In the genomic region with DNA sequence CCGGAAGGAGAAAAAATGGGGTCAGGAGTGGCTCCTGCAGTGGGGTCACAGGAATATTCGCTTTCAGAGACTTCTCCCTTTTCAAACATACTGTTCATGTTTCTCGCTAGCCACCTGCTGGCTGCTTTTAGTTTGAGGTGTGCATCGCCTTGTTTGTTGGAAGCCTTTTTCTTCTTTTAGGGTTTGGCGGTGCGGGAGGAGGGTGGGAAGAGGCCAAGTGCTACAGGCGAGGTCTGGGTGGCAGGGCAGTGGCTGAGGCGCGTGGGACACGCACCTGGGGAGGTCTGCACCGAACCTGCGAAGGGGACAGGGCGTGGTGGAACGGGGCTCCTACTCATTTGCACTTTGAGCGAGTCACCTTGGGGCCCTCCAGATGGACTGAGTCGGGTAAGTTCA, we compare ENCODE assay signal across 8 mouse cellular contexts. TPM values are rescaled to one million over a fixed set of nuclear protein-coding genes. Genes with fewer than 3 reads are reported as not detected.
DNase-seq lines count a peak whose midpoint lies in the region; ATAC-seq lines count a peak whose summit lies in the region.

No protein-coding gene starts in this region.

- 3% methylated on average over 16 of the region's 16 CpGs for WGBS in intestine, embryonic 14.5 days
- WGBS in liver, embryonic 16.5 days (ENCODE audit: insufficient replicate concordance) = 1% methylated on average over 16 of the region's 16 CpGs

- intact Hi-C loops in left cerebral cortex, postnatal 4 days (cut with DNase I) = no loop called here

- H3K27ac ChIP-seq in intestine, embryonic 14.5 days (ENCODE audit: low read depth) = peak overlapping the region; percentile 92
- peak overlapping the region; percentile 82 for H3K27ac ChIP-seq in liver, embryonic 16.5 days (ENCODE audit: low read length)

- peaks cover 8% of the 10 kb centered on the region; the same call in 1 of the 2 replicates for H3K4me1 ChIP-seq in intestine, embryonic 14.5 days (replicated peaks; ENCODE audit: control insufficient read depth, insufficient read depth, low read length)
- H3K4me1 ChIP-seq in liver, embryonic 16.5 days (ENCODE audit: control insufficient read depth, low read depth, low read length) = peaks cover 15% of the 10 kb centered on the region

- peaks cover 21% of the 10 kb centered on the region for H3K36me3 ChIP-seq in intestine, embryonic 14.5 days (ENCODE audit: control insufficient read depth, insufficient read depth, low read length)
- peaks cover 18% of the 10 kb centered on the region for H3K36me3 ChIP-seq in liver, embryonic 16.5 days (ENCODE audit: control insufficient read depth, insufficient read depth)

- peak; percentile 34 for DNase-seq in cerebellum, adult 11-12 months
- DNase-seq in cerebellum, postnatal 4 days (ENCODE audit: low spot score in 2 of 2) = no peak
- DNase-seq in embryo, embryonic 11 days = peak; percentile 71
- peak; percentile 81 for DNase-seq in intestine, embryonic 14.5 days (ENCODE audit: low spot score)
- peak; percentile 14 to 51 for DNase-seq in spleen, postnatal 10 days (ENCODE audit: low spot score in 2 of 2)
- DNase-seq in left cerebral cortex, postnatal 4 days = no peak

- H3K27me3 ChIP-seq in intestine, embryonic 14.5 days (replicated peaks; ENCODE audit: control insufficient read depth, insufficient read depth, low read length) = no peaks in the 10 kb centered on the region
- H3K27me3 ChIP-seq in liver, embryonic 16.5 days (ENCODE audit: control insufficient read depth, insufficient read depth, low read depth, low read length) = no peaks in the 10 kb centered on the region

- H3K4me2 ChIP-seq in intestine, embryonic 14.5 days (ENCODE audit: low read length) = peak overlapping the region; percentile 54
- peak overlapping the region; percentile 81 for H3K4me2 ChIP-seq in liver, embryonic 16.5 days (ENCODE audit: low read depth, low read length)

- peak overlapping the region; percentile 91 for H3K4me3 ChIP-seq in intestine, embryonic 14.5 days (ENCODE audit: low read depth, low read length)
- peak overlapping the region; percentile 82 for H3K4me3 ChIP-seq in liver, embryonic 16.5 days (ENCODE audit: low read depth, low read length)

- peak overlapping the region; percentile 88 for H3K9ac ChIP-seq in intestine, embryonic 14.5 days (ENCODE audit: low read length)
- H3K9ac ChIP-seq in liver, embryonic 16.5 days (ENCODE audit: low read depth, low read length) = peak overlapping the region; percentile 78

- H3K9me3 ChIP-seq in intestine, embryonic 14.5 days (ENCODE audit: control insufficient read depth, low read length) = no peaks in the 10 kb centered on the region
- H3K9me3 ChIP-seq in liver, embryonic 16.5 days (replicated peaks; ENCODE audit: control insufficient read depth, low read length) = no peaks in the 10 kb centered on the region

- peak; percentile 13 for ATAC-seq in CD4-positive, CD25-positive, alpha-beta regulatory T cell, adult 4 months
- ATAC-seq in intestine, embryonic 14.5 days (replicated peaks; ENCODE audit: low FRiP score, low TSS enrichment, low read depth) = peak; percentile 21
- ATAC-seq in liver, embryonic 16.5 days (ENCODE audit: low read depth) = no peak

RNA-seq across cellular contexts. Expression of a gene that starts 0.8 kb away (rescaled TPM):
- 10 to 100 TPM; 10.9 to 20.8 TPM for polyA plus RNA-seq in CD4-positive, CD25-positive, alpha-beta regulatory T cell, adult 4 months (2017; shearing (Covaris generic))
- 5.1 and 5.5 TPM in 2 replicates for polyA plus RNA-seq in intestine, embryonic 14.5 days (2014; fragmentation: Nextera tagmentation; extraction: Ambion mirVana)
- 2.3 and 2.7 TPM in 2 replicates for polyA plus RNA-seq in liver, embryonic 16.5 days (2015; fragmentation: Nextera tagmentation; extraction: Ambion mirVana)
- total RNA-seq in left cerebral cortex, postnatal 4 days (2021) = 10 to 100 TPM; 11.1 to 11.4 TPM

RNA-seq across cellular contexts. Expression of a gene that starts 0.8 kb away (rescaled TPM):
- polyA plus RNA-seq in CD4-positive, CD25-positive, alpha-beta regulatory T cell, adult 4 months (2017; shearing (Covaris generic)) = 10 to 100 TPM; 43.0 to 62.1 TPM
- polyA plus RNA-seq in intestine, embryonic 14.5 days (2014; fragmentation: Nextera tagmentation; extraction: Ambion mirVana) = 72.0 and 76.0 TPM in 2 replicates
- 14.2 and 18.5 TPM in 2 replicates for polyA plus RNA-seq in liver, embryonic 16.5 days (2015; fragmentation: Nextera tagmentation; extraction: Ambion mirVana)
- 10 to 100 TPM; 26.7 to 30.3 TPM for total RNA-seq in left cerebral cortex, postnatal 4 days (2021)

RNA-seq across cellular contexts. Expression of a gene that starts 11.2 kb away (rescaled TPM):
- polyA plus RNA-seq in CD4-positive, CD25-positive, alpha-beta regulatory T cell, adult 4 months (2017; shearing (Covaris generic)) = 1 to 10 TPM; 2.4 to 2.9 TPM
- 124 and 126 TPM in 2 replicates for polyA plus RNA-seq in intestine, embryonic 14.5 days (2014; fragmentation: Nextera tagmentation; extraction: Ambion mirVana)
- 17.8 and 18.2 TPM in 2 replicates for polyA plus RNA-seq in liver, embryonic 16.5 days (2015; fragmentation: Nextera tagmentation; extraction: Ambion mirVana)
- total RNA-seq in left cerebral cortex, postnatal 4 days (2021) = 10 to 100 TPM; 13.6 to 18.3 TPM

Comparison
In these comparisons a context has a peak if more than half of its experiments do, and no peak if none do; other contexts are left out.
1. DNase-seq: peak in cerebellum, adult 11-12 months (single experiment), embryo, embryonic 11 days (single experiment), intestine, embryonic 14.5 days (single experiment) and spleen, postnatal 10 days (2 of 2); none in cerebellum, postnatal 4 days (0 of 2) and left cerebral cortex, postnatal 4 days (single experiment).